Mouse (Mus musculus) megakaryocyte, adult 5-6 weeks (primary cell): ENCODE measurements around the gene Cep57l1. TPM values are rescaled to one million over a fixed set of nuclear protein-coding genes. Genes with fewer than 3 reads are reported as not detected.
"Not testable (repeated sequence)": the region's sequence is repeated elsewhere in the genome, so short reads cannot be mapped to it uniquely, and the experiment has no call there.

ENCODE experiments used
- ATAC-seq: 2 replicates; pipeline ENCODE4 v1.8.0; 2016; ENCODE audit warnings: mild to moderate bottlenecking, inconsistent platforms; ENCODE audit not compliant: poor library complexity, severe bottlenecking
- total RNA-seq, 2 experiments: library from RNA; stranded (forward) in 1 of 2; stranded (reverse) in 1 of 2; fragments of 153-499, 151-499 nt in 1 of 2; fragments of 221-1000, 200-1000 nt in 1 of 2; gene quantifications; 2 replicates each; pipeline versions ENCODE4 v1.2.3 to v1.2.4; 2015 to 2017

Cep57l1 gene
- total RNA-seq (2015), result 14.4 and 18.6 TPM in 2 replicates
- 21.2 and 28.0 TPM in 2 replicates for total RNA-seq (2017)

GRCm38 (mm10) chr10:41809771-41810563, at the start of gene Cep57l1, which contains the start of gene Sesn1:
TSS of gene Cep57l1 (minus strand) at chr10:41809871.
TSS of gene Sesn1 (plus strand) at chr10:41809935.
- ATAC-seq, result peak; percentile 78

GRCm38 (mm10) chr10:41848721-41849120, 39.0 kb upstream of the Cep57l1 start:
- no peak for ATAC-seq

GRCm38 (mm10) chr10:41847737-41848136, 38.1 kb upstream of the Cep57l1 start:
- no peak for ATAC-seq

- no peak for ATAC-seq
Measured at GRCm38 (mm10) chr10:41838911-41839310, 29.2 kb upstream of the Cep57l1 start.

GRCm38 (mm10) chr10:41834131-41834530, 24.5 kb upstream of the Cep57l1 start:
- ATAC-seq, result no peak

- no peak for ATAC-seq
Measured at GRCm38 (mm10) chr10:41832191-41832590, 22.5 kb upstream of the Cep57l1 start.

- ATAC-seq, result peak; percentile 75
Measured at GRCm38 (mm10) chr10:41830851-41831522, 21.3 kb upstream of the Cep57l1 start.

GRCm38 (mm10) chr10:41830445-41830844, 20.8 kb upstream of the Cep57l1 start:
- ATAC-seq, result no peak

GRCm38 (mm10) chr10:41829980-41830379, 20.3 kb upstream of the Cep57l1 start:
- ATAC-seq, result no peak

GRCm38 (mm10) chr10:41829191-41829590, 19.5 kb upstream of the Cep57l1 start:
- no peak for ATAC-seq

GRCm38 (mm10) chr10:41827784-41828183, 18.1 kb upstream of the Cep57l1 start:
- ATAC-seq, result peak; percentile 60

GRCm38 (mm10) chr10:41826526-41827116, 16.9 kb upstream of the Cep57l1 start:
- peak; percentile 82 for ATAC-seq

- no peak for ATAC-seq
Measured at GRCm38 (mm10) chr10:41825996-41826395, 16.3 kb upstream of the Cep57l1 start.

GRCm38 (mm10) chr10:41825041-41825440, 15.4 kb upstream of the Cep57l1 start:
- ATAC-seq, result no peak

- ATAC-seq, result no peak
Measured at GRCm38 (mm10) chr10:41823916-41824315, 14.2 kb upstream of the Cep57l1 start.

GRCm38 (mm10) chr10:41823282-41823675, 13.6 kb upstream of the Cep57l1 start:
- ATAC-seq, result not testable (repeated sequence)

- ATAC-seq, result no peak
Measured at GRCm38 (mm10) chr10:41822573-41823281, 13.1 kb upstream of the Cep57l1 start.

GRCm38 (mm10) chr10:41821171-41821570, 11.5 kb upstream of the Cep57l1 start:
- ATAC-seq, result no peak

- ATAC-seq, result no peak
Measured at GRCm38 (mm10) chr10:41820401-41820800, 10.7 kb upstream of the Cep57l1 start.

GRCm38 (mm10) chr10:41819307-41819706, 9.6 kb upstream of the Cep57l1 start:
- ATAC-seq, result no peak

- not testable (repeated sequence) for ATAC-seq
Measured at GRCm38 (mm10) chr10:41818733-41819070, 9.0 kb upstream of the Cep57l1 start.
